Mouse (Mus musculus): Measurements from ENCODE around the gene Olfr524. TPM values are rescaled to one million over a fixed set of nuclear protein-coding genes. Genes with fewer than 3 reads are reported as not detected.

Gene Olfr524
- polyA plus RNA-seq, 1 experiment from 2014 or later: not detected

Other genes with a start within 250 kb of the Olfr524 start
- gene 6430531B16Rik, start 227.2 kb downstream of the Olfr524 start, polyA plus RNA-seq (2015; fragmentation: Nextera tagmentation; extraction: Ambion mirVana): 0.95 and 1.0 TPM in 2 replicates
- gene Adam8, start 213.4 kb downstream of the Olfr524 start, polyA plus RNA-seq (2015; fragmentation: Nextera tagmentation; extraction: Ambion mirVana): 3.0 and 3.9 TPM in 2 replicates
- gene Zfp511, start 169.6 kb downstream of the Olfr524 start, polyA plus RNA-seq (2015; fragmentation: Nextera tagmentation; extraction: Ambion mirVana): 55.9 and 56.5 TPM in 2 replicates
- 58.0 and 61.0 TPM in 2 replicates for gene Tubgcp2, start 169.3 kb downstream of the Olfr524 start, polyA plus RNA-seq (2015; fragmentation: Nextera tagmentation; extraction: Ambion mirVana)
- 0.45 and 0.55 TPM in 2 replicates for gene Msx3, start 156.9 kb downstream of the Olfr524 start, polyA plus RNA-seq (2015; fragmentation: Nextera tagmentation; extraction: Ambion mirVana)
- gene Caly, start 123.4 kb downstream of the Olfr524 start, polyA plus RNA-seq (2015; fragmentation: Nextera tagmentation; extraction: Ambion mirVana): 299 and 401 TPM in 2 replicates
- not detected in 2 replicates for gene Prap1, start 112.6 kb downstream of the Olfr524 start, polyA plus RNA-seq (2015; fragmentation: Nextera tagmentation; extraction: Ambion mirVana)
- gene Fuom, start 103.5 kb downstream of the Olfr524 start, polyA plus RNA-seq (2015; fragmentation: Nextera tagmentation; extraction: Ambion mirVana): 32.2 and 33.3 TPM in 2 replicates
- 6.7 and 8.3 TPM in 2 replicates for gene Paox, start 90.2 kb downstream of the Olfr524 start, polyA plus RNA-seq (2015; fragmentation: Nextera tagmentation; extraction: Ambion mirVana)
- gene Echs1, start 89.5 kb downstream of the Olfr524 start, polyA plus RNA-seq (2015; fragmentation: Nextera tagmentation; extraction: Ambion mirVana): 111 TPM in 2 replicates
- 26.7 and 32.6 TPM in 2 replicates for gene Mtg1, start 68.4 kb downstream of the Olfr524 start, polyA plus RNA-seq (2015; fragmentation: Nextera tagmentation; extraction: Ambion mirVana)
- gene Sprn, start 51.1 kb downstream of the Olfr524 start, polyA plus RNA-seq (2015; fragmentation: Nextera tagmentation; extraction: Ambion mirVana): 26.7 and 29.2 TPM in 2 replicates
- gene Olfr522, start 41.2 kb downstream of the Olfr524 start, polyA plus RNA-seq (2015; fragmentation: Nextera tagmentation; extraction: Ambion mirVana): not detected in 2 replicates
- not detected in 2 replicates for gene Olfr523, start 32.7 kb downstream of the Olfr524 start, polyA plus RNA-seq (2015; fragmentation: Nextera tagmentation; extraction: Ambion mirVana)
- gene Cd163l1, start 12.3 kb upstream of the Olfr524 start, polyA plus RNA-seq (2015; fragmentation: Nextera tagmentation; extraction: Ambion mirVana): not detected in 2 replicates
- gene 5830411N06Rik, start 41.3 kb upstream of the Olfr524 start, polyA plus RNA-seq (2015; fragmentation: Nextera tagmentation; extraction: Ambion mirVana): not detected in 2 replicates
- not detected in 2 replicates for gene Olfr525, start 114.9 kb upstream of the Olfr524 start, polyA plus RNA-seq (2015; fragmentation: Nextera tagmentation; extraction: Ambion mirVana)
- gene Olfr527, start 128.1 kb upstream of the Olfr524 start, polyA plus RNA-seq (2015; fragmentation: Nextera tagmentation; extraction: Ambion mirVana): not detected in 2 replicates
- not detected in 2 replicates for gene Olfr60, start 155.7 kb upstream of the Olfr524 start, polyA plus RNA-seq (2015; fragmentation: Nextera tagmentation; extraction: Ambion mirVana)
- gene Olfr530, start 170.4 kb upstream of the Olfr524 start, polyA plus RNA-seq (2015; fragmentation: Nextera tagmentation; extraction: Ambion mirVana): not detected in 2 replicates
- not detected in 2 replicates for gene Olfr531, start 197.0 kb upstream of the Olfr524 start, polyA plus RNA-seq (2015; fragmentation: Nextera tagmentation; extraction: Ambion mirVana)
- gene Olfr532, start 215.7 kb upstream of the Olfr524 start, polyA plus RNA-seq (2015; fragmentation: Nextera tagmentation; extraction: Ambion mirVana): not detected in 2 replicates